Mouse (Mus musculus): Measurements from ENCODE around the gene Ilkap. TPM values are rescaled to one million over a fixed set of nuclear protein-coding genes. Genes with fewer than 3 reads are reported as not detected.

Ilkap gene
- 119 TPM for total RNA-seq (2023)

GRCm38 (mm10) chr1:91398260-91399062, at the start of gene Ilkap:
Ilkap (minus strand) TSS chr1:91398815.

DNA sequence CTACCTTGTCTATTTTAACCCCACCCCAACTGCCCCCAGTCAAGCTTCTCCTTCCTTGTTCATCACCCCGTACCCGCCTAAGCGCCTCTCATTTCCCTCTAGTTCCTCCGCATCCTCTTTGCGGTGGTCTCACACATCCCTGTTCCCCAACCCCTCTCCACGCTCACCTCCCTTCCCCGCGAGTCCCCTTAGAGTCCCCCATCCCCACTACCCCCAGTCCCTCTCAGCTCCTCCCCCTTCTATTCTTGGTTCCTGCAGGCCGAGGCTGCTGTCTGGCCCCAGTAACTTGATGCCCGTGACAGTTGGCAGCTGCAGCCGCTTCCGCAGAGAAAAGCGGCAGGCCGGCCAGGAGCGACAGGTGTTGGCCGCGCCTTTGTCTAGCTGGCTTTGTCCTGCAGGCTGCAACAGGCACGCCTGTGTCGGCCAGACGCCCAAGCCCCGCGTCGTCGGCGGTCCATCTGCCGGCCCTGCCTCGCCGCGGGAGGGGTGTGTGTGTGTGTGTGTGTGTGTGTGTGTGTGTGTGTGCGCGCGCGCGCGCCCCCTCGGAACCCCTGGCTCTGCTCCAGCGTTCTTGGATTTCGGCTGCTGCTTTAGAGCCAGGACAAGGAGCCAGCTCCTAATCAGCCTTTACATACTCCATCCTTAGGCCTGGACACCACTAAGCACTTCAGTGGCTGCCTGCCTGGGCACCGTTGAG, 15.4 kb upstream of the Ilkap start, which contains the start of gene Hes6:
Gene Hes6 (minus strand): TSS at position 141 of the 697 bp plus-strand sequence.

GRCm38 (mm10) chr1:91366215-91367108, 32.2 kb downstream of the Ilkap start, which contains the start of gene Erfe:
Erfe (plus strand) TSS chr1:91366430.

GRCm38 (mm10) chr1:91350841-91351240, 47.8 kb downstream of the Ilkap start, which contains the start of gene Klhl30:
Klhl30 (plus strand) TSS chr1:91351016.

Other genes starting within 250 kb of the Ilkap start
- 23.0 TPM for gene Ramp1, start 219.0 kb downstream of the Ilkap start, total RNA-seq (2023)
- gene Ube2f, start 148.5 kb downstream of the Ilkap start, total RNA-seq (2023): 57.6 TPM
- gene Scly, start 100.5 kb downstream of the Ilkap start, total RNA-seq (2023): 22.5 TPM
- 0.21 TPM for gene Espnl, start 76.7 kb downstream of the Ilkap start, total RNA-seq (2023)
- gene Klhl30, start 47.8 kb downstream of the Ilkap start, total RNA-seq (2023): not detected
- not detected for gene Erfe, start 32.4 kb downstream of the Ilkap start, total RNA-seq (2023)
- gene Hes6, start 15.2 kb upstream of the Ilkap start, total RNA-seq (2023): 32.2 TPM
- gene Per2, start 60.5 kb upstream of the Ilkap start, total RNA-seq (2023): 11.1 TPM
- gene Traf3ip1, start 95.8 kb upstream of the Ilkap start, total RNA-seq (2023): 6.0 TPM
- gene Asb1, start 141.7 kb upstream of the Ilkap start, total RNA-seq (2023): 11.1 TPM

All from CD4-positive naive resting alpha-beta T cell, adult 57 days (primary cell).